Mouse (Mus musculus): ENCODE measurements around the gene Slc25a11. TPM values are rescaled to one million over a fixed set of nuclear protein-coding genes. Genes with fewer than 3 reads are reported as not detected.

Gene Slc25a11
- polyA plus RNA-seq (2015; fragmentation: Nextera tagmentation; extraction: Ambion mirVana) = 150 and 162 TPM in 2 replicates

DNA sequence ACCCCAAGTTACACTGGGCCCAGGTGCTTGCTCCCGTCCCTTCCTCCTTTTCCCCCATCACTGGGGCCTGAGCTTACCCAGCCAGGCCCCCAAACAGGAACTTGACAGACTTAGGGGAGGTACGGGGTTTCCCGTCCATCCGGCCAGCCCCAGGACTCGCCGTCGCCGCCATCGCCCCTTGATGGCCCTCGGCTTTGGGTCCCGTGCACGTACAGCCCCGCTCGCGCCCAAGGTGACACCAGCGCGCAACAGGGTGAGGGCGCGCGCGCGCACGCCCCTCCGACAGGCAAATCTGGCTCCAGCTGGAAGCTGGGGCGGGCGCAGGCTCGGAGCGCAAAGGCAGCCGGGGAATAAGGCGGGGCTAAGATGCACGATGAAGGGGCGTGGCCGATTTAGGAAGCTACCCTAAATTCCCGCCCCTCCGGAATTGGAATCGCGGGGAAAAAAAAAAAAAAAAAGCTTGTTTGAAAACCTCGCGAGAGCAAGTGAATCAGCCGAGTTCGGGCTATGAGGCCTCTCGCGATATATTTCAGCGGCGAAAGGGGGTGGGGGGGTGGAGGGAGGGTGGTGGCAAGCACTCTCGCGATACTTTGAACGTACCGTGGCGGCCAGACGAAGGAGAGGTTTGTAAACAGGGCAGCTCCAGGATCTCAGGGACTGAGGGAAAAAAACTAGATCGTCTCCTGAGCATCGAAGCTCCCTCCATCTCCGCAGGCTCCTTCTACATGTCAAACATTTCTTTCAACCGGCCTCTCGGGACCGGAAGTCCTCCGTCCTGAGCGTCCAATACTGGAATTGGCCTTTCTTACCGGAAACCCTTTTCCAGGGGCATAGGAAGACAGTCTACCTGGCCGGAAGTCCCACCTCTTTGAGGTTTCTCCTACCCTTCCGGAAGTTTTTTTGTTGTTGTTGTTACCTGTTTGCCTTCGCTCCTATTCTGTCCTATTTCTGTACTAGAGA lies at the start of gene Slc25a11, which contains the start of gene Rnf167:
TSS of gene Slc25a11 (minus strand) at position 789 of the 960 bp plus-strand sequence.
TSS of gene Rnf167 (plus strand) at position 545 of the 960 bp plus-strand sequence.
- under 1% methylated on average over 63 of the region's 63 CpGs for WGBS
- H3K4me3 ChIP-seq = peak within 1 kb of the TSS; percentile 66
- no peaks in the 10 kb centered on the region for H3K9me3 ChIP-seq
- peak within 1 kb of the TSS; percentile 87 for H3K9ac ChIP-seq
- ATAC-seq (ENCODE audit: borderline replicate concordance, extremely low read depth, low FRiP score, low TSS enrichment) = peak; percentile 89
- H3K4me2 ChIP-seq = peak within 1 kb of the TSS; percentile 88
- H3K4me1 ChIP-seq = peaks cover 53% of the 10 kb centered on the region
- peak within 1 kb of the TSS; percentile 98 for H3K27ac ChIP-seq
- H3K27me3 ChIP-seq = no peaks in the 10 kb centered on the region
- H3K36me3 ChIP-seq = peaks cover 50% of the 10 kb centered on the region

DNA sequence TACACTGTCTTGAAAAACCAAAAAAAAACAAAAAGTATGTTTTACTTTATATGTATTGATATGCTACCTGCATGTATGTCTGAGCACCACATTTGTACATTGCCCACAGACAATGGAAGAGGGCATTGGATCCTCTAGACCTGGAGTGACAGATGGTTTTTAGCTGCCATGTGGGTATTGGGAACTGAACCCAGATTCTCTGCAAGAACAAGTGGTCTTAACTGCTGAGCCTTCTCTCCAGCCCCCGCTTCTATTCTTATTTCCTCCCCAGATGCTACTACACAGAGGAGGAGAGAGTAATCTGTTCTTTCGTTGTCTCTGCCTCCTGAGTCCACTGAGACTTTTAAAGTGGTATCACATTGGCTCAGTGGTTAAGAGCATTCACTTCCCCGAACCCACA lies 46.2 kb upstream of the Slc25a11 start:
- no peak overlapping the region for H3K4me2 ChIP-seq
- no peak for ATAC-seq (ENCODE audit: borderline replicate concordance, extremely low read depth, low FRiP score, low TSS enrichment)
- 62% methylated on average over 3 of the region's 3 CpGs for WGBS

DNA sequence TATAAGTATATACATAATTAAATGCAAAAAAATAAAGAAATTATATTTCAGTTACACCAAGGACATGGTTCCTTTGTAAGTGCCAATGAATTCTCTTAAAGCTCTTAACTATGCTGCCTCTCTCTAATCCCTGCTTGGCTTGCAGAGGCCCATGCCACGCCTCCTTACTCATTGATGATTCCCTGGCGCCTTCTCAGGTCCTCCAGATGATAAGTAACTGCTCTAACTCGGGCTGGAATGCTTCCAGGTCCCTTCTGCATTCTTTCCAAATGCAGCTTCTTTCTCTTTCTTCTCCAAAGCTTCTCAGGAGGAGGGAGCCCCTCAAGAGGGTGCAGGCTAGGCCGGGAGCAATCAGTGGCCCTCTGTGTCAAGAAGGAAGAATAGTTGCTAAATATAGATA lies 42.3 kb upstream of the Slc25a11 start:
- Histone ChIP-seq H3K4me1 (peaks cover 22% of the 10 kb centered on the region), H3K4me3 (no peak overlapping the region), H3K9me3 (no peaks in the 10 kb centered on the region), H3K36me3 (peaks cover 10% of the 10 kb centered on the region), H3K4me2 (no peak overlapping the region), H3K27me3 (no peaks in the 10 kb centered on the region), H3K9ac (no peak overlapping the region), H3K27ac (no peak overlapping the region)
- no peak for ATAC-seq (ENCODE audit: borderline replicate concordance, extremely low read depth, low FRiP score, low TSS enrichment)
- WGBS = 45% methylated on average over 4 of the region's 4 CpGs

More for the DNA sequence above, 46.2 kb upstream of the Slc25a11 start:
- Histone ChIP-seq H3K27me3 (no peaks in the 10 kb centered on the region), H3K36me3 (no peaks in the 10 kb centered on the region), H3K9ac (no peak overlapping the region), H3K9me3 (no peaks in the 10 kb centered on the region), H3K4me1 (peaks cover 6% of the 10 kb centered on the region), H3K4me3 (no peak overlapping the region), H3K27ac (no peak overlapping the region)

DNA sequence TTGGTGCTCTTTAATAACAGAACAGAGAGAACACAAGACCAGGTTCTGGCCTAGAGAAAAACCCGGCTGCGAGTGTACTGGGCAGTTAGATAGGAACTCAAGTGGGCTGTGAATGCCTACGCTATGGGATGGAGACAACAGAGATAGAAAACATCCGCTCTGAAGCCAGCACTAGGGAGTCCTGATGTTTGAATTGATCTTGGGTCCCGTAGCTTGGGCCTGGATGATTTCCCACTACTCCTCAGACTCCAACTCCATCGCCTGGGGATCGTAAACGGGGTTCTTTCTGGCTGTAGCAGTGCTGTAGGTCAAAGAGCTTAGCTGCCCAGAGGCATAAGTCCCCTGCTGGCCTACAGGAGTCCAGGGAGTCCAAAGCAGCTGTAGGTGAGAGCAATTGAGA lies 41.1 kb upstream of the Slc25a11 start:
- Histone ChIP-seq H3K9me3 (no peaks in the 10 kb centered on the region), H3K36me3 (peaks cover 22% of the 10 kb centered on the region), H3K4me3 (peak overlapping the region; percentile 80), H3K27ac (peak overlapping the region; percentile 86), H3K9ac (peak overlapping the region; percentile 80), H3K4me1 (peaks cover 22% of the 10 kb centered on the region), H3K4me2 (peak overlapping the region; percentile 91), H3K27me3 (no peaks in the 10 kb centered on the region)
- WGBS = 12% methylated on average over 8 of the region's 8 CpGs
- ATAC-seq (ENCODE audit: borderline replicate concordance, extremely low read depth, low FRiP score, low TSS enrichment) = no peak

DNA sequence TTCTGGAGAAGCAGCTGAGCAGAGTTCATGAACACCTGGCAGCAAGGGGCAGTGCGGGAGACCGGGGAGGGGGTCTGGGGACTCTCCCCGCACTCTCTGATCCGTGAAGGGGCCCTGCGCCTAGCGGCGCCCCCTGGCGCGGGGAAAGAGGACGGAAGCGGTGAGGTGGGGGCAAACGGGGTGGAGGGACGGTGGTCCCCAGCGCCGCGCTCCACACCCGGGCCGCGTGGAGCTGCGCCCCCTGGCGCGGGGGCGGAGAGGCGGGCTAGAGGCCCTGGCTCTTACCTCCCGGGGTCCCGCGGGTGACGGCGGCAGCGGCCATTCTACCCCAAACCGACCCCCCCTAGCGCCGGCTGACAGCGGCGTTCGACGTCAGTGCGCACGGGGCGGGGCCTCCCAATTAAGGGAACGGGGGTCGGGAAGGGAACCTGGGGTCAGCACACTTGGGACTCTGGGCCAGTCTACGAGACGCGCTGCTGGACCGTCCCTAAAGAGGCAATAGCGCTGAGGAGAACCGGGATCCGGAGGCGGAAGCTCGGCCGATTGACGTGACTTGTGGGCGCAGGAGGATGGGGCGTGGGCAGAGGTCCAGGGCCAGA lies 40.4 kb upstream of the Slc25a11 start, which contains the start of gene Camta2:
TSS of gene Camta2 (minus strand) at position 505 of the 599 bp plus-strand sequence.
- H3K4me2 ChIP-seq = peak within 1 kb of the TSS; percentile 91
- peaks cover 23% of the 10 kb centered on the region for H3K4me1 ChIP-seq
- no peaks in the 10 kb centered on the region for H3K27me3 ChIP-seq
- peak within 1 kb of the TSS; percentile 86 for H3K27ac ChIP-seq
- H3K4me3 ChIP-seq = peak within 1 kb of the TSS; percentile 80
- H3K9ac ChIP-seq = peak within 1 kb of the TSS; percentile 80
- WGBS = under 1% methylated on average over 42 of the region's 55 CpGs
- ATAC-seq (ENCODE audit: borderline replicate concordance, extremely low read depth, low FRiP score, low TSS enrichment) = peak; percentile 92
- peaks cover 27% of the 10 kb centered on the region for H3K36me3 ChIP-seq
- no peaks in the 10 kb centered on the region for H3K9me3 ChIP-seq

DNA sequence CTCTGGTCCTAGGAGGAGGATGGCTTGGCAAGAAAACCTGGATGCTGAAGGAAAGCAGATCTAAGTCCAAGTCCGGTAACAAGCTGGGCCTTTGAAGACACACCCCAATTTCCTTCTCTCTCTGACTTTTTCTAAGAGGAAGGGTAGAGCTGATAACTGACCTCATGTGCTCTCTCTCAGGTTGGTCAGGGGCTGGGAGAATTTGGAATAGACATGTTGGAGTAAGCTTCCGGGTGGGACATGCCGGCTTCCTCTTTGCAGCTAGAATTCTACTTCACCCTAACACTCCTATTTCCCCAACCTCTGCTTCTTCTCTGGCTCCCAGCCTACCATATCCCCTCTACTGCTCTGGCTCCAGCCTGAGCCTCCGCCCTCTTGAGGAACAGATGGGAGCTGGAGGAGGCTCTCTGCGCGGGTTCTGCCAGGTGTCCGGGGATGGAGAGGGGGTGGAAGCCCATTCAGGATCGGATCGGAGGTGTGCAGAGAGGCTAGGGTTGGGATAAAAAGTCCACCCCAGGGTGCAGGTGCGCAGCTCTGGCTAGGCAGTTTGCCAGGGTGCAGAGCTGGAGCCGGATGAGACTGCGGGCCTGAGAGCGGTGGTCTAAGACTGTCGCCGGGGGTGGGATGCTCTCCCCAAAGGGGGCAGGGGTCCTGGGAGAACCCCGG lies 39.8 kb upstream of the Slc25a11 start:
- H3K27me3 ChIP-seq = no peaks in the 10 kb centered on the region
- WGBS = 2% methylated on average over 16 of the region's 16 CpGs
- peak overlapping the region; percentile 91 for H3K4me2 ChIP-seq
- H3K9ac ChIP-seq = peak overlapping the region; percentile 80
- H3K4me3 ChIP-seq = peak overlapping the region; percentile 80
- peak overlapping the region; percentile 86 for H3K27ac ChIP-seq
- no peaks in the 10 kb centered on the region for H3K9me3 ChIP-seq
- peaks cover 30% of the 10 kb centered on the region for H3K36me3 ChIP-seq
- peaks cover 30% of the 10 kb centered on the region for H3K4me1 ChIP-seq
- peak; percentile 58 for ATAC-seq (ENCODE audit: borderline replicate concordance, extremely low read depth, low FRiP score, low TSS enrichment)

DNA sequence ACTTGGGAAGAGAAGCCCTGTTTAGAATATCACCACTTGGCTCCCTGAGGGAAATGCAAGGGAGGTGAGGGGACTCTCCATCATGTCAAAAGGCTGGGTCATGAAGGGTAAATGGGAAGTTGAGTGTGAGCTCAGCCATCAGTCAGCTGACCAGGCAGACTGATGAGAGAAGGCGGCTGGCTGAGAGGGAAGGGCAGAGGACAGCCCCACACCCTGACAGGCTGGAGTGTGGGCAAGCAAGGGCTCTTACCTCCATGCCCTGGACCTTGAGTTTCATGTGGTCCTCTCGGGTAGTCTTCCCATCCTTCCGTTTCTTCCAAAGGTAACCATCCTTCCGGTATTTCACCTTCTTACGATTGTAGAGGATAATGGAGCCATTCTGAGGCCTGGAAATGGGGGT lies 36.4 kb upstream of the Slc25a11 start:
- peaks cover 52% of the 10 kb centered on the region for H3K36me3 ChIP-seq
- H3K27ac ChIP-seq = no peak overlapping the region
- no peaks in the 10 kb centered on the region for H3K27me3 ChIP-seq
- no peak overlapping the region for H3K4me3 ChIP-seq
- peaks cover 25% of the 10 kb centered on the region for H3K4me1 ChIP-seq
- no peak for ATAC-seq (ENCODE audit: borderline replicate concordance, extremely low read depth, low FRiP score, low TSS enrichment)
- no peak overlapping the region for H3K4me2 ChIP-seq
- no peak overlapping the region for H3K9ac ChIP-seq
- H3K9me3 ChIP-seq = no peaks in the 10 kb centered on the region
- 85% methylated on average over 5 of the region's 5 CpGs for WGBS

DNA sequence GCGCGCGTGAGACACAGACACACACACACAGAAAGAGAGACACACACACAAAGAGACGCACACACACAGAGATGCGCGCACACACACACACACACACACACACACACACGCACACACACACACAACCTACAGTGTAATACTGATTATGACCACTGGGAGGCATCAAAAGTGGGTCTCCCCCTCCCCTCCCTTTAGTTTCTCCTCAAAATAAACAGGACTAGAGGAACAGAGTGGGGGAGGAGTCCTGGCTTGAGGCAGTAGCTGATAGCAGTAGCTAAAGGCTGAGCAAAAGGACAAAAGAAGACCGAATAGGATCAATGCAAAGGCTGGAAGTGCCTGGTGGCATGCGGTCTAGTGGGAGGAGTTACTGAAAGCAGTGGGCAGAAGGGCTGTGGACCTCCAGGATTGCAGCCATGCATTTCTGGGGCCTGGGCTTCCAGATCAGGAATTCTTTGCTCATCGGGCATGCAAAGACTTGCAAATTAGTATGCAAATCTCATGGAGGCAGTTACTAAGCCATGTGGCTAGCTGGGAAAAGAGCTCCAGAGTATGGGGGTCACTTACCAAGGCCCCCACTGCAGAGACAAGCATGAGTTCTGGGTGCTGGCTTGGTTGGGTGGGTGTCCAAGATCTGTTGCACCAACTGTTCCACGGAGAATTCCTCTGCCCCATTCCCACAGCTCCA lies 34.8 kb upstream of the Slc25a11 start:
- WGBS = 31% methylated on average over 11 of the region's 11 CpGs
- Histone ChIP-seq H3K36me3 (peaks cover 54% of the 10 kb centered on the region), H3K4me2 (no peak overlapping the region)

DNA sequence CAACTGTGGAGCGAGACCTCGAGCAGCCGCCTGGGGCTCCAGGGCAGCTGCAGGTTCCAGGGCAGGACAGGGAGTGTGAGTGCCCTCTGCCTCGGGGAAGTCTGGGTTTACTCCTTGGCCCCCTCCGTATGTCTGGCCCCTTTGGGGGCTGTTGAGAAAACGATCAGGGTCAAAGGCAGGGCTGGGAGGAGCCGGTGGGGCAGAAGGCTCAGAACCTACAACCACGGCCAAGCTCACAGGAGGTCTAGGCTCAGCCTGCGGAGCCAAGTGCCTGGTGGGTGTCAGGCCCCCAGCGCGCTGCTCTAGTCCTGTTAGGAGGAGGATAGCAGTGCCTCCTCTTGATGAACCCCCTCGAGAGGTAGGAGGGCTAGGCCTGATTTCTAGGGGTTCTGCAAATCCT lies 33.9 kb upstream of the Slc25a11 start:
- whole genome bisulfite sequencing = 68% methylated on average over 12 of the region's 12 CpGs
- Histone ChIP-seq H3K4me2 (no peak overlapping the region), H3K4me1 (peaks cover 9% of the 10 kb centered on the region), H3K36me3 (peaks cover 63% of the 10 kb centered on the region), H3K9me3 (no peaks in the 10 kb centered on the region), H3K27ac (no peak overlapping the region), H3K27me3 (no peaks in the 10 kb centered on the region), H3K4me3 (no peak overlapping the region), H3K9ac (no peak overlapping the region)
- ATAC-seq (ENCODE audit: borderline replicate concordance, extremely low read depth, low FRiP score, low TSS enrichment) = no peak

More for the DNA sequence above, 34.8 kb upstream of the Slc25a11 start:
- Histone ChIP-seq H3K4me1 (peaks cover 17% of the 10 kb centered on the region), H3K4me3 (no peak overlapping the region), H3K27me3 (no peaks in the 10 kb centered on the region), H3K9ac (no peak overlapping the region), H3K9me3 (no peaks in the 10 kb centered on the region), H3K27ac (no peak overlapping the region)
- peak; percentile 56 for ATAC-seq (ENCODE audit: borderline replicate concordance, extremely low read depth, low FRiP score, low TSS enrichment)

DNA sequence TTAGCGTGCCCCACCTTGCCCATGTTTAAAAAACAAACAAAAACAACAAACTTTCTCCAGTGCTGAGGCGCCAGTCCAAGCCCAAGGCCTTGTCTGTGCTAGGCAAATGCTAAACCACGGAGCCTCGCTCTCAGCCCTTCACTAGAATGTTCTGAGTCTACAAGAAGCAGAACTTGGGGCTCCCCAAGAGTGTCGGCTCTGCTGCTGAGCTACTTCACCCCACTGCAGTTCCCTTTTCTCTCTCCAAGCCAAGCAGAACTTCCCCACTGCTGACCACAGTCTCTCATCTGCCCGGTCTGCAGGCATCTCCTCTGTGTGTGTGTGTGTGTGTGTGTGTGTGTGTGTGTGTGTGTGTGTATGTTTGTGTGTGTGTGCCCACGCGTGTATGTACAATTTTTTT lies 32.6 kb upstream of the Slc25a11 start:
- Histone ChIP-seq H3K9ac (no peak overlapping the region), H3K9me3 (no peaks in the 10 kb centered on the region), H3K27me3 (no peaks in the 10 kb centered on the region), H3K27ac (no peak overlapping the region), H3K4me2 (no peak overlapping the region), H3K36me3 (peaks cover 62% of the 10 kb centered on the region), H3K4me3 (no peak overlapping the region), H3K4me1 (peaks cover 9% of the 10 kb centered on the region)
- no peak for ATAC-seq (ENCODE audit: borderline replicate concordance, extremely low read depth, low FRiP score, low TSS enrichment)
- 89% methylated on average over 7 of the region's 8 CpGs for WGBS

DNA sequence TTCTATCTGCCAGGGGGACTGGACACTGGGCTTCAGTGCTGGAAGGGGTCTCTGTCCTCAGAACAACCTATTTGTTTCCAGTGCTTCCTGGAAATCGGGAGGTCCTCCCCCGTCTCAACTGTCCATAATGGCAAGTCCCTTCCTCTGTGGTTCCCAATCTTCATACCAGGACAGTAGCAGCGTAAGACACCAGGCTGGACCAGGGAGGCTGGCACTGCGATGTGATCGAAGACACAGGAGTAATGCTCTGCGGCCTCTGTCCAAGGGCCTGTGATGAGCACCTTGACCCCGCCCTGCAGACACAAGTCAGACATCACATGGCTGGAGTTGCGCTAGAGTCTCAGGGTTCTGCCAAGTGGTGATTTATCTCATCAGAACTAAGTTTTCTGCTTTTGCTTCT lies 32.1 kb upstream of the Slc25a11 start:
- Histone ChIP-seq H3K4me1 (peaks cover 9% of the 10 kb centered on the region), H3K4me3 (no peak overlapping the region), H3K27ac (no peak overlapping the region), H3K4me2 (no peak overlapping the region), H3K9me3 (no peaks in the 10 kb centered on the region), H3K9ac (no peak overlapping the region), H3K27me3 (no peaks in the 10 kb centered on the region), H3K36me3 (peaks cover 61% of the 10 kb centered on the region)
- WGBS = 94% methylated on average over 8 of the region's 8 CpGs
- no peak for ATAC-seq (ENCODE audit: borderline replicate concordance, extremely low read depth, low FRiP score, low TSS enrichment)
